Mouse (Mus musculus) right cerebral cortex, postnatal 25 days (tissue): Measurements from ENCODE around the gene Anapc15.

Source experiments
- DNase-seq: peaks from one replicate; pipeline ENCODE4 v3.0.0; 2022

Gene Anapc15

GRCm38 (mm10) chr7:101863415-101863814, at the start of gene Anapc15:
Gene Anapc15, plus strand, starts transcription at chr7:101863715.
- DNase-seq: no peak

- no peak for DNase-seq
Observed at GRCm38 (mm10) chr7:101817861-101818401, 45.6 kb upstream of the Anapc15 start, which contains the start of gene Phox2a. Gene Phox2a, plus strand, starts transcription at chr7:101818313.

- DNase-seq: no peak
Observed at GRCm38 (mm10) chr7:101820295-101821030, 43.1 kb upstream of the Anapc15 start.

- peak; percentile 30 for DNase-seq
Observed at GRCm38 (mm10) chr7:101821571-101822501, 41.7 kb upstream of the Anapc15 start.

GRCm38 (mm10) chr7:101822836-101823757, 40.4 kb upstream of the Anapc15 start:
- no peak for DNase-seq

GRCm38 (mm10) chr7:101823758-101824630, 39.5 kb upstream of the Anapc15 start:
- no peak for DNase-seq

GRCm38 (mm10) chr7:101830373-101830772, 33.1 kb upstream of the Anapc15 start:
- no peak for DNase-seq

- no peak for DNase-seq
Observed at GRCm38 (mm10) chr7:101831437-101831836, 32.1 kb upstream of the Anapc15 start.

GRCm38 (mm10) chr7:101832372-101832771, 31.1 kb upstream of the Anapc15 start:
- DNase-seq: no peak

GRCm38 (mm10) chr7:101833352-101833751, 30.2 kb upstream of the Anapc15 start:
- no peak for DNase-seq

- DNase-seq: no peak
Observed at GRCm38 (mm10) chr7:101833916-101834584, 29.5 kb upstream of the Anapc15 start.

GRCm38 (mm10) chr7:101834903-101835302, 28.6 kb upstream of the Anapc15 start:
- DNase-seq: no peak

GRCm38 (mm10) chr7:101835457-101836109, 27.9 kb upstream of the Anapc15 start:
- DNase-seq: no peak

- DNase-seq: peak; percentile 51
Observed at GRCm38 (mm10) chr7:101836271-101837153, 27.0 kb upstream of the Anapc15 start.

GRCm38 (mm10) chr7:101837154-101837605, 26.3 kb upstream of the Anapc15 start:
- DNase-seq: no peak

- peak; percentile 66 for DNase-seq
Observed at GRCm38 (mm10) chr7:101837606-101838471, 25.7 kb upstream of the Anapc15 start, which contains the start of gene Inppl1. Gene Inppl1, minus strand, starts transcription at chr7:101838229.

- DNase-seq: no peak
Observed at GRCm38 (mm10) chr7:101844186-101844585, 19.3 kb upstream of the Anapc15 start.

- no peak for DNase-seq
Observed at GRCm38 (mm10) chr7:101847934-101848333, 15.6 kb upstream of the Anapc15 start.
